Mouse (Mus musculus): ENCODE measurements around the gene Tpcn2. TPM values are rescaled to one million over a fixed set of nuclear protein-coding genes. Genes with fewer than 3 reads are reported as not detected.

The Tpcn2 gene
- total RNA-seq, 2 experiments from 2014 or later = 7.0 to 9.8 TPM

GRCm38 (mm10) chr7:145154066-145154465 lies 129.7 kb downstream of the Tpcn2 start:
- no peak for DNase-seq

GRCm38 (mm10) chr7:145151845-145152244 lies 132.0 kb downstream of the Tpcn2 start:
- DNase-seq = no peak

- no peak for DNase-seq
These were observed 134.9 kb downstream of the Tpcn2 start for GRCm38 (mm10) chr7:145148902-145149301.

GRCm38 (mm10) chr7:145147973-145148698 lies 135.7 kb downstream of the Tpcn2 start:
- DNase-seq = no peak

- no peak for DNase-seq
These were observed 137.4 kb downstream of the Tpcn2 start for GRCm38 (mm10) chr7:145146252-145146930.

- DNase-seq = no peak
These were observed 140.2 kb downstream of the Tpcn2 start for GRCm38 (mm10) chr7:145143502-145144070.

GRCm38 (mm10) chr7:145140656-145141055 lies 143.2 kb downstream of the Tpcn2 start:
- no peak for DNase-seq

GRCm38 (mm10) chr7:145139576-145139975 lies 144.2 kb downstream of the Tpcn2 start:
- no peak for DNase-seq

GRCm38 (mm10) chr7:145139100-145139499 lies 144.7 kb downstream of the Tpcn2 start:
- no peak for DNase-seq

- no peak for DNase-seq
These were observed 145.9 kb downstream of the Tpcn2 start for GRCm38 (mm10) chr7:145137871-145138270.

GRCm38 (mm10) chr7:145136831-145137230 lies 147.0 kb downstream of the Tpcn2 start:
- DNase-seq = no peak

Other genes starting within 250 kb of the Tpcn2 start
- under 1 TPM in 1 of 2 experiments, not detected in 1; 0.31 TPM for gene 1810010D01Rik, start 75.9 kb downstream of the Tpcn2 start, total RNA-seq (2021)
- 1 to 10 TPM; 4.2 to 4.9 TPM for gene Mrgprf, start 16.8 kb upstream of the Tpcn2 start, total RNA-seq (2021)
- gene Mrgprd, start 30.8 kb upstream of the Tpcn2 start, total RNA-seq (2021) = not detected